Mouse (Mus musculus) erythroblast, embryonic 14.5 days (primary cell): ENCODE measurements around the gene Arhgap18.

Source experiments
- GATA1 ChIP-seq: IDR thresholded peaks from 2 replicates; pipeline ENCODE4 v1.6.1; 2012; ENCODE audit warnings: low read length, inconsistent platforms, mixed read lengths
- TAL1 ChIP-seq: IDR thresholded peaks from 3 replicates; pipeline ENCODE4 v1.6.1; 2012; ENCODE audit warnings: low read length, inconsistent platforms, mixed read lengths

DNA sequence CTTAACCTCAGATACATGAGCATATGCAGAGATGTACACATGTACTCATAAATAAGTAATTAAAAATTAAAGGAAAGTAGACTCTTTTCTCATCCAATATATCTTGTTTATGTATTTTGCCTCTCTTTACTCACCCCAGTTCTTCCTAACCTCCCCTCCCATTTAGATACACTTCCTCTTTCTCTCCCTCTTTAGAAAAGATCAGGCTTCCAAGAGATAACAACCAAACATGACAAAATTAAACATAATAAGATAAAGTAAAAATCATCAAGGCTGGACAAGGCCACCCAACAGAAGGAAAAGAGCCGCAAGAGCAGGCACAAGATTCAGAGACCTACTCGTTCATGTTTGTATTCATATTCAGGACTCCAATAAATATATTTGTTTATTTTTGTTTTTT lies 28.5 kb upstream of the Arhgap18 start:
- TF ChIP-seq GATA1 (no peak), TAL1 (no peak)
